Mouse (Mus musculus) forebrain, embryonic 13.5 days (tissue): Measurements from ENCODE around the gene Ptrh1. TPM values are rescaled to one million over a fixed set of nuclear protein-coding genes. Genes with fewer than 3 reads are reported as not detected.
A peak's percentile ranks its signal among the peaks of the same experiment; 100 is the strongest.

Experiments
- ATAC-seq: fragments of 200-750 bp; cut with Nextera tagmentation; 2 replicates; pipeline ENCODE4 v1.8.0; 2017
- H3K27ac ChIP-seq: fragments of 300-500 bp; sonication (generic); 2 replicates; pipeline ENCODE4 v1.5.1; 2015; ENCODE audit warnings: inconsistent platforms, mild to moderate bottlenecking, moderate library complexity
- H3K27me3 ChIP-seq: fragments of 300-500 bp; sonication (generic); 2 replicates; pipeline ENCODE4 v1.6.1; 2015; ENCODE audit warnings: mild to moderate bottlenecking, inconsistent platforms
- H3K36me3 ChIP-seq: fragments of 300-500 bp; sonication (generic); 2 replicates; pipeline ENCODE4 v1.6.1; 2015; ENCODE audit warnings: mild to moderate bottlenecking, inconsistent platforms; ENCODE audit not compliant: poor library complexity, severe bottlenecking
- H3K4me1 ChIP-seq: fragments of 300-500 bp; sonication (generic); 2 replicates; pipeline ENCODE4 v1.6.1; 2015; ENCODE audit warnings: inconsistent platforms
- H3K4me2 ChIP-seq: fragments of 300-500 bp; sonication (generic); 2 replicates; pipeline ENCODE4 v1.6.1; 2015; ENCODE audit warnings: inconsistent platforms, mild to moderate bottlenecking, moderate library complexity
- H3K4me3 ChIP-seq: fragments of 300-500 bp; sonication (generic); 2 replicates; pipeline ENCODE4 v1.5.1; 2015; ENCODE audit warnings: mild to moderate bottlenecking, inconsistent platforms
- H3K9ac ChIP-seq: fragments of 300-500 bp; sonication (generic); 2 replicates; pipeline ENCODE4 v1.6.1; 2015; ENCODE audit warnings: mild to moderate bottlenecking, inconsistent platforms
- H3K9me3 ChIP-seq: fragments of 300-500 bp; sonication (generic); replicated peaks from 2 replicates; pipeline ENCODE4 v1.6.1; 2016; ENCODE audit warnings: inconsistent platforms
- WGBS: fragments of 180-500 bp; shearing (Covaris S2); methylation state at CpG from one replicate; pipeline ENCODE4 v1.1.7; 2015; 5-methylcytosine and 5-hydroxymethylcytosine counted together
- polyA plus RNA-seq: library from polyadenylated mRNA; unstranded; fragments of >200 nt; fragmentation: Nextera tagmentation; extraction: Ambion mirVana; gene quantifications from 2 replicates; pipeline ENCODE4 v1.2.1, GENCODE M21; 2015

Gene Ptrh1
- polyA plus RNA-seq, 1 experiment from 2014 or later = 4.6 TPM

DNA sequence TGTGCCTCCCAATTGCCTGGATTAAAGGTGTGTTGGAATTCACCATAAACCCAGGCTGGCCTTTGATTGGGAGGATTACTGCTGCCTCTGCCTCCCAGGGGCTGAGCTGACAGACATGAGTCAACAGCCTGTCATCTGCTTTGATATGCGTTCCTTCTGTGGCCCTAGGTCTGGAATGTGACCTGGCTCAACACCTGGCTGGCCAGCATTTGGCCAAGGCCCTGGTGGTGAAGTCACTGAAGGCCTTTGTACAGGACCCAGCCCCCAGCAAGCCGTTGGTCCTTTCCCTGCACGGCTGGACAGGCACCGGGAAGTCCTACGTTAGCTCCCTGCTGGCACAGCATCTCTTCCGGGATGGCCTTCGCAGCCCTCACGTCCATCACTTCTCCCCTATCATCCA is 17.1 kb upstream of the Ptrh1 start:
- peaks cover 19% of the 10 kb centered on the region for H3K4me1 ChIP-seq
- WGBS = 84% methylated on average over 8 of the region's 8 CpGs
- H3K27me3 ChIP-seq = no peaks in the 10 kb centered on the region
- no peak overlapping the region for H3K4me3 ChIP-seq
- H3K9ac ChIP-seq = peak overlapping the region; percentile 41
- peak overlapping the region; percentile 19; the same call in 1 of the 2 replicates for H3K27ac ChIP-seq
- H3K36me3 ChIP-seq = peaks cover 53% of the 10 kb centered on the region
- ATAC-seq = no peak
- peak overlapping the region; percentile 61 for H3K4me2 ChIP-seq
- no peaks in the 10 kb centered on the region for H3K9me3 ChIP-seq

DNA sequence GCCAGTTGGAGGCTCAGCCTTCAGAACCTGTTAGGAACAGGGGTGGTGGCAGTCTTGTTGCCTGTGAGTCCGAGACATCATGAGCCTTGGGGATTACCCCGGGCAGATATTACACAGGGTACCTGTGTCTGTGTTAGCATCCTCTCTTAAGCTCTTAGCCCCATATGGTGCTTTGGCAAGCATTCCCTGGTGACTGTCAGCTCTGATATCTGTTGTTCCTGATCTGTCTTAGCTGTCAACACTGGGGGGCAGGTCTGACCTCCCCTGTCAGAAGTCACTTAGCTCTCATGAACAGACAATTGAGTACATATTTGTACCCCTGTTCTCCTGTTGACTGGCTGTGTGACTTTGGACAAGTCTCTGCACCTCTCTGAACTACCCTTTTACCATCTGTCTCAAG is 16.6 kb upstream of the Ptrh1 start:
- no peak for ATAC-seq
- H3K27me3 ChIP-seq = no peaks in the 10 kb centered on the region
- WGBS = 91% methylated on average over 2 of the region's 2 CpGs
- H3K36me3 ChIP-seq = peaks cover 52% of the 10 kb centered on the region
- H3K4me2 ChIP-seq = peak overlapping the region; percentile 61; the same call in 1 of the 2 replicates
- H3K9me3 ChIP-seq = no peaks in the 10 kb centered on the region
- peaks cover 19% of the 10 kb centered on the region for H3K4me1 ChIP-seq
- H3K4me3 ChIP-seq = no peak overlapping the region
- H3K27ac ChIP-seq = 0 out of 2 replicates have a peak overlapping the region, but pooled peaks have one; percentile 19
- H3K9ac ChIP-seq = peak overlapping the region; percentile 41

DNA sequence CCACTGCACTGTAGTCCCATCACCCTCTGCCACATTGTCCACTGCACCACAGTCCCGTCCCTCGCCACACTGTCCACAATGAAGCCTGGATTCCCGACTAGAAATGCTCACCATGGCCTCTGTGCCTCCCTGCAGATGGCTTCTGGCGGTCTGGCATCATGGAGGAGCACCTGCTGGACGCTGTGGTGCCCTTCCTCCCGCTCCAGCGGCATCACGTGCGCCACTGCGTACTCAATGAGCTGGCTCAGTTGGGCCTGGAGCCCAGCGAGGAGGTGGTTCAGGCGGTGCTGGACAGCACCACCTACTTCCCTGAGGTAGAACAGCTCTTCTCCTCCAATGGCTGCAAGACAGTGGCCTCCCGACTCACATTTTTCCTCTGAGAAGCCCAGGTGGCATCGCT is 14.2 kb upstream of the Ptrh1 start:
- no peak overlapping the region for H3K4me2 ChIP-seq
- H3K27ac ChIP-seq = no peak overlapping the region
- ATAC-seq = no peak
- peaks cover 19% of the 10 kb centered on the region for H3K4me1 ChIP-seq
- no peak overlapping the region for H3K9ac ChIP-seq
- peaks cover 40% of the 10 kb centered on the region for H3K36me3 ChIP-seq
- H3K27me3 ChIP-seq = no peaks in the 10 kb centered on the region
- WGBS = 85% methylated on average over 14 of the region's 14 CpGs
- no peaks in the 10 kb centered on the region for H3K9me3 ChIP-seq
- no peak overlapping the region for H3K4me3 ChIP-seq

DNA sequence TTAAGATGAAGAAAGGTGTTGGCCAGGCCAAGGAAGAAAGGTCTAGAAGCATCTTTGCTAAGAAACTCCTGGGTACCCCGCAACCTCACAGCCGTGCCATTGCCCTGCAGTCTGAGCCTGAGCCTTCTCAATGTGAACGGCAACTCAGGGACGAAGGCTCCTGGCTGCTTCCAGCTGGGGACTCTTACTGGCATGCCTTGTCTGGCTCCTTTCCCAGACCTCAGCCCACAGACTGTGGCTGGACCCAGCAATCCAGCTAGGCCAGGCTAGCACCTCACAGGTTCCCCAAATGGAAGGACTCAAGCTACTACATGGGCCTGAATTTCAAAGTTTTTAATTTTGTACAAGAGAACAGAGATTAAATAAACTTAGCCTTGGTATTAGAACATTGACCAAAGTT is 13.7 kb upstream of the Ptrh1 start:
- Histone ChIP-seq H3K4me2 (no peak overlapping the region), H3K4me3 (no peak overlapping the region), H3K9ac (no peak overlapping the region), H3K27ac (no peak overlapping the region), H3K36me3 (peaks cover 40% of the 10 kb centered on the region), H3K4me1 (peaks cover 16% of the 10 kb centered on the region), H3K9me3 (no peaks in the 10 kb centered on the region), H3K27me3 (no peaks in the 10 kb centered on the region)
- 90% methylated on average over 4 of the region's 4 CpGs for WGBS
- no peak for ATAC-seq

DNA sequence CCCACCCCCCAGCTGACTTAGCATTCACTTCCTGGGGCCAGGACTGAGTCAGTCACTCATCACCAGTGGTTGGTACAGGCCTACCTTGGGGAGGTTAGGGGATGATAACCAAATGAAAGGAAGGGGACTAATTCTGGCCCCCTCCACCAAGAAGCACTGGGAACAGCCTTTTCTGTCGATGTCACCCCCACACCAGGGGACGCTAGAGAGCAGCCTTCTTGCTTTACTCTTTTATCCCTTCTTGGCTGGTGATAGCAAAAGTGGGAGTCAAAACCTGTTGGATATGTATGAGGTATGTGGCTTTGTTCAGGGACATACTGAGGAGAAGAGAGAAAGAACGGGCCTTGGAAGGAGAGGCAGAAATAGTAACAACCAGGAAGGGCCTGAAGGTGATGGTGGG is 12.2 kb upstream of the Ptrh1 start:
- Histone ChIP-seq H3K27ac (no peak overlapping the region), H3K36me3 (peaks cover 40% of the 10 kb centered on the region), H3K4me1 (peaks cover 8% of the 10 kb centered on the region), H3K9ac (no peak overlapping the region), H3K4me2 (no peak overlapping the region), H3K4me3 (no peak overlapping the region), H3K9me3 (no peaks in the 10 kb centered on the region), H3K27me3 (no peaks in the 10 kb centered on the region)
- 82% methylated on average over 3 of the region's 3 CpGs for WGBS
- no peak for ATAC-seq

DNA sequence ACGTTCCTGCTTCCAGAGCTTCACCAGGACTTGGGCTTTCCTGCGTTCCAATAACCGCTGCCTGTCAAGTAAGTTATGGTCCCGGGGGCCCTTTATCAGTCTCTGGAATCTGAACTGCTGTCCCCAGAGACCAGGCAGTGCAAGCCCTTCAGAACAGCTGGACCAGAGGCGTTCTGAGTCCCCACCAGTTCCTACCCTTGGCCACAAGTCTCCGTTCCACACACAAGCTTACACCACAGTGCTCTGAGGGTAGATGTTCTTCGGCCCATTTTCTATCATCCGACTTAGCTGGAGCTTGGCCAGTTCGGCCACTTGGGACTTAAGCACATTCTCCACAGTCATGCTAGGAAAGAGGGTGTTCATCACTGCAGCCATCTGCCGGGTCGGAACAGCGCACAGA is 8.3 kb upstream of the Ptrh1 start:
- Histone ChIP-seq H3K4me3 (no peak overlapping the region), H3K27me3 (no peaks in the 10 kb centered on the region), H3K4me1 (no peaks in the 10 kb centered on the region), H3K36me3 (peaks cover 16% of the 10 kb centered on the region), H3K4me2 (no peak overlapping the region), H3K9me3 (no peaks in the 10 kb centered on the region), H3K9ac (no peak overlapping the region), H3K27ac (no peak overlapping the region)
- no peak for ATAC-seq
- 87% methylated on average over 12 of the region's 12 CpGs for WGBS

DNA sequence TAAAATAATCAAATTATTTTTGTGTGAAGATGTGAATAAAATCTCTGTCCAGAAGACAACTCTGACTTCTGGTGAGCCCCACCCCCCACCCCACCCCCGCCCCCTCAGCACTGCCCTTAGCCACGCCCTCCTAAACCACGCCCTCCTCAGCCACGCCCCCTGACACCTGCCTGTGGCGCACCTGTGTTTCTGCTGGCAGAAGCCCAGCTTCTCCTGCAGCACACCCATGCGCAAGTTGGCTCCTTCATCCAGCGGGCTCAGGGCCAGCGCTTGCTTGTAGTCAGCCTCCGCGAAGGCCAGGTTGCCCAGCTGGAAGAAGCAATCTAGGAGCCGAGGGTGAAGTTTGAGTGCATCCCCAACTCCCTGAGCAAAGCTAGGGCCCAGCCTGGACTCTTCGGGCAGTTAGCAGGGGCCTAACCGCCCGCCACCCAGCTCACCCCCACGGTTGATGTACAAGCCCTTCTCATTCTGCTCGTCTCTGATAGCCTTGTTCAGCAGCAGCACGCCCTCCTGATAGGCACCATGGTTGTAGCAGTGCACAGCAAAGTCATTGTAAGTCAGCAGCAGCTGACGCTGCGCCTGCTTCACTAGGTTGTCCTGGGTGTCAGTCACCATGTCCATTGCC is 6.8 kb upstream of the Ptrh1 start:
- no peak overlapping the region for H3K4me2 ChIP-seq
- H3K27me3 ChIP-seq = no peaks in the 10 kb centered on the region
- H3K9me3 ChIP-seq = no peaks in the 10 kb centered on the region
- H3K27ac ChIP-seq = no peak overlapping the region
- no peak overlapping the region for H3K4me3 ChIP-seq
- H3K4me1 ChIP-seq = no peaks in the 10 kb centered on the region
- 0 out of 2 replicates have a peak, but pooled peaks cover under 1% of the 10 kb centered on the region for H3K36me3 ChIP-seq
- no peak for ATAC-seq
- 59% methylated on average over 19 of the region's 19 CpGs for WGBS
- H3K9ac ChIP-seq = no peak overlapping the region

DNA sequence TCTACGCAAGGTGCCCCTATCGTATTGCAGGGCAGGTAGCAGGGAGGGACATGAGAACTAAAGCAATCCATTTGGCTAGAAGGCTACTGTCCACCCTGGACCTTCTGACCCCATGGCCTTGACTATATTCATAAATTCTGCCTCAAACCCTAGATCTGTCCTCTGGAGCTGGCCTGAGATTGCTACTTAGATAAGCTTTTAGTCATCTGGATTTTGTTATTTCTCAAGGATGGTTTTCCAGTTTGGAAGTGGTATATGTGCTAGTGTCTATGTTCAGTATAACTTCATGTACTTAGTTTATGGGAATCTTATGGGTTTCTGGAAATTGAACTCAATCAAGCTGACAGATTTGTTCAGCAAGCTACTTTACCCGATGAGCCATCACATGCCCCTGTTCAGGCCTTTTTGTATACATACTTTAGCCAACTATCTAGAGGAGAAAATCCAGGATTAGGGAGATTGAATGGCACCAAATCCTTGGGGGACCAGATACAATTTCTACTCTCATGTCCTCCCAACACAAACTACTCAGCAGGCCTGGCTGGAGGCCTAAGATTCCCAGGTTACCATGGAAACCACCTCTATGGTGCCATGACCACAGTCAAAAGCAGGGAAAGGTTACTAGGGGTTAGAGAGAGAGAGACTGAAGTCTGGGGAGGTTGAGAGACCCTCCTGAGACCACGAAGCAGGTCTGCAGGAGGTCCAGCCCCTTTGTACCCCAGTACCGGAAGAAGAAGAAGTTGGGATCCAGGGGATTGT is 6.1 kb upstream of the Ptrh1 start:
- Histone ChIP-seq H3K9me3 (no peaks in the 10 kb centered on the region), H3K27ac (no peak overlapping the region), H3K4me2 (no peak overlapping the region), H3K36me3 (no peaks in the 10 kb centered on the region), H3K4me3 (no peak overlapping the region), H3K27me3 (no peaks in the 10 kb centered on the region), H3K9ac (no peak overlapping the region), H3K4me1 (no peaks in the 10 kb centered on the region)
- WGBS = 58% methylated on average over 5 of the region's 5 CpGs
- no peak for ATAC-seq

DNA sequence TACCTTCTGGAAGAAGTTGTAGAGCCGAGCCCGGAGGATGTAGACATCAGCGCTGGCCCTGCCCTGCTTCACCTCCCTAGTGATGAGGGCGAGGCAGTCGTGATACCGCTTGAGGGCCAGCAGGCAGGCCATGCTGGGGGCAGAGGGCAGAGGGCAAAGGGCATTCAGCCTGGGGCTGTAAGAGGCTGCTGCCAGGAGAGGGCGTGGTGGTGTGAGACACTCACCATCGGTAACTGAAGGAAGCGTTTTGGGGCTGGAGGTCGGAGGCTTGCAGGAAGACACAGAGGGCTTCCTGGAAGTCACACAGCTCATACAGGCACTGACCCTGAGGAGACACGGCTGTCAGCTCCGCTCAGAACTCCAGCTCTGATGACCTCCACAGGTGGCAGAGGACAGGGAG is 3.7 kb upstream of the Ptrh1 start:
- Histone ChIP-seq H3K4me2 (no peak overlapping the region), H3K4me3 (no peak overlapping the region), H3K27ac (no peak overlapping the region), H3K9ac (no peak overlapping the region), H3K4me1 (peaks cover 14% of the 10 kb centered on the region), H3K9me3 (no peaks in the 10 kb centered on the region), H3K27me3 (peaks cover under 1% of the 10 kb centered on the region; the same call in 1 of the 2 replicates), H3K36me3 (no peaks in the 10 kb centered on the region)
- 37% methylated on average over 12 of the region's 12 CpGs for WGBS
- ATAC-seq = no peak

DNA sequence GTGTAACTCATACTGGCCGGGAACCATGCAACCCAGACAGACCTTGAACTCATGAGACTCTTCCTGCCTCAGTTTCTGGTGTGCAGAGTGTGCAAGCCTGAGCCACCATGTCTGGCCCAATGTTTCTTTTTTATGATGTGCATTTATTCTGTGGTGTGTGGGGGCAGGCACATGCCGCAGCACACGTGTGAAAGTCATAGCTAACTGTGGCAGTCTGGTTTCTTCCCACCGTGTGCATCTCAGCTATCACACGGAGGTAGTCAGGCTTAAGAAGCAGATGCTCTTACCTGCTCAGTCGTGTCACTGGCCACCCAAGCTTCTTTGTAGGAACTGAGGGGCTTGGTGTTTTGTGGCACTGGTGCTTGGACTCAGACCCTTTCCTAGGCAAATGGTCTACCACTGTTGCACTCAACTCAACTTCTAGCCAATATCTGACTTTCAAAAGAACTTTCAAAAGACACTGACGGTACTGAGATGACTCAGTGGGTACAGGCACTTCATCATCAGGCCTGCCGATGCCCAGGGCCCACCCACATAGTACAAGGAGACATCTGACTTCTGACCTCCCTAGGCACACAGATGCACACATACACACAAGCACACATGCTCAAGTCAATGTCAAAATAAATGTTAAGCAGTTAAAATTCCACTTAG is 2.8 kb upstream of the Ptrh1 start:
- Histone ChIP-seq H3K4me3 (no peak overlapping the region), H3K4me2 (no peak overlapping the region), H3K9ac (no peak overlapping the region), H3K27ac (no peak overlapping the region), H3K4me1 (peaks cover 14% of the 10 kb centered on the region), H3K27me3 (peaks cover 3% of the 10 kb centered on the region; the same call in 1 of the 2 replicates), H3K9me3 (no peaks in the 10 kb centered on the region), H3K36me3 (no peaks in the 10 kb centered on the region)
- 89% methylated on average over 8 of the region's 8 CpGs for WGBS
- ATAC-seq = no peak

DNA sequence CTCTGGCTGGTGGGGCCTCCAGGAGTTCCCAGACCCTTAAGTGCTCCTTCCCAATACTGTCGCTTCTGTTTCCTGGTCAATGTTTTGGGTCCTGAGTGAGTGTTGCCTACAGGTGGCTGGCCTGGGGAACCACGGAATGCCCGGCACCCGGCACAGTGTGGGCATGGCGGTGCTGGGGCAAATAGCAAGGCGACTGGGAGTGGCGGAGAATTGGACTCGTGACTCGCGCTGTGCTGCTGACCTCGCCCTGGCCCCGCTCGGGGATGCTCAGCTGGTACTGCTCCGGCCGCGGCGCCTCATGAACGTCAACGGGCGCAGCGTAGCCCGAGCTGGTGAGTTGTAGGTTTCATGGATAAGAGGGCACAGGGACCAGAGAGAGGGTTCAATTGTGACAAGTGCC is 606 bp downstream of the Ptrh1 start:
- Histone ChIP-seq H3K9ac (peak overlapping the region; percentile 49), H3K4me2 (peak overlapping the region; percentile 64), H3K27me3 (peaks cover 3% of the 10 kb centered on the region; the same call in 1 of the 2 replicates), H3K4me1 (peaks cover 14% of the 10 kb centered on the region), H3K27ac (no peak overlapping the region), H3K36me3 (no peaks in the 10 kb centered on the region), H3K4me3 (peak overlapping the region; percentile 55), H3K9me3 (no peaks in the 10 kb centered on the region)
- WGBS = 24% methylated on average over 22 of the region's 22 CpGs
- no peak for ATAC-seq

DNA sequence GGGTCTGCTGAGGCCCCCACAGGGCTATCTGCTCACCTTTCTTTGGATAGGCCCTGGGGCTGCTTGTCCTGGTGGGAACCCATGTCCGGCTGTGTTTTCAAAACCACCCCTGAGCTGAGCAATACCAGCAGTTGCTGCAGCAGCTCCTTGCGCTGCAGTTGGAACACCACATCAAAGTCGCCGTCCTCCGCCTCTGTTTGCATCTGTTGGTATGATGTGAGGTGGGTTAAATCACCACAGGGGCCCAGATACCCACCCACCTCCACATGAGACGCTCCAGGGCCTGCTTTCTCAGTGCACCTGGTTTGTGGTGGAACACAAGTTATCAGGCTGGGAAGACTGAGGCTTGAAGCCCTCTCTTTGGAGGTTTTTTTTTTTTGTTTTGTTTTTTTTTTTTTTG is 2.5 kb downstream of the Ptrh1 start:
- Histone ChIP-seq H3K9ac (no peak overlapping the region), H3K36me3 (no peaks in the 10 kb centered on the region), H3K27ac (no peak overlapping the region), H3K9me3 (no peaks in the 10 kb centered on the region), H3K27me3 (peaks cover 3% of the 10 kb centered on the region; the same call in 1 of the 2 replicates), H3K4me3 (no peak overlapping the region), H3K4me1 (peaks cover 14% of the 10 kb centered on the region), H3K4me2 (no peak overlapping the region)
- 90% methylated on average over 6 of the region's 6 CpGs for WGBS
- no peak for ATAC-seq
